Mouse (Mus musculus) ovary, postnatal 36 days (tissue): Measurements from ENCODE around the gene Tut4.
A peak's percentile ranks its signal among the peaks of the same experiment; 100 is the strongest.

Source experiments
- DNase-seq: peaks from one replicate; pipeline ENCODE4 v3.0.0; 2022; ENCODE audit warnings: low spot score, mixed read lengths

Tut4 gene

GRCm38 (mm10) chr4:108503023-108503422 lies 43.8 kb downstream of the Tut4 start:
- DNase-seq, result no peak

GRCm38 (mm10) chr4:108539701-108540100 lies 80.5 kb downstream of the Tut4 start:
- no peak for DNase-seq

GRCm38 (mm10) chr4:108565026-108565425 lies 105.8 kb downstream of the Tut4 start:
- DNase-seq, result no peak

GRCm38 (mm10) chr4:108572644-108573043 lies 113.4 kb downstream of the Tut4 start:
- no peak for DNase-seq

- peak; percentile 95 for DNase-seq
Measured at GRCm38 (mm10) chr4:108578840-108579742, 119.9 kb downstream of the Tut4 start, which contains the start of the genes Prpf38a and Orc1. Prpf38a (minus strand) TSS chr4:108579336. Orc1 (plus strand) TSS chr4:108579423.

GRCm38 (mm10) chr4:108579743-108580411 lies 120.7 kb downstream of the Tut4 start:
- no peak for DNase-seq

GRCm38 (mm10) chr4:108593376-108593775 lies 134.2 kb downstream of the Tut4 start:
- DNase-seq, result no peak

GRCm38 (mm10) chr4:108595785-108596184 lies 136.6 kb downstream of the Tut4 start:
- no peak for DNase-seq

GRCm38 (mm10) chr4:108598306-108598705 lies 139.1 kb downstream of the Tut4 start:
- DNase-seq, result no peak

GRCm38 (mm10) chr4:108601870-108602269 lies 142.6 kb downstream of the Tut4 start:
- DNase-seq, result no peak

GRCm38 (mm10) chr4:108608651-108609050 lies 149.4 kb downstream of the Tut4 start:
- no peak for DNase-seq
